Comparison of ENCODE assay signal across 25 mouse cellular contexts in the genomic region with DNA sequence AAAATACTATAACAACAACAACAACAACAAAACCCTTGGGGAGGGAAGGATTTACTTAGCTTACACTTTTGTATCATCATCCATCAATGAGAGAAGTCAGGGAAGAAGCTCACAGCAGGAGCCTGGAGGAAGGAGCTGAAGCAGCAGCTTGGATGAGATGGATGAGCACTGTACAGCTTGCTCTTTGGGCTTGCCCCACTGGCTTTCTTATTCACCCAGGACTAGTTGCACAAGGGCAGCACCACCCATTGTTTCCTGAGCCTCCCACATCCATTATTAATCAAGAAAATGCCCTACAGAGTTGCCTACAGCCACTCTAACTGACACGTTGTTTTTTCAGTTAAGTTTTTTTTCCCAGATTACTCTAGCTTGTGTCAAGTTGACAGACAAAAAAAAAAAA.
"Had no signal": no experiment of that assay in that cellular context is flagged by ENCODE, and none has a peak within 500 bp of the region (broad histone marks: within the 10 kb centered on the region; RNA-seq: fewer than 3 reads in every experiment).

No protein-coding gene starts in this region.

- H3K9me3 ChIP-seq: hindbrain, embryonic 12.5 days; intestine, embryonic 15.5 days; limb, embryonic 13.5 days; limb, embryonic 15.5 days; liver, embryonic 12.5 days had no signal

- H3K9ac ChIP-seq: heart, embryonic 12.5 days; hindbrain, embryonic 12.5 days; hindbrain, embryonic 14.5 days; intestine, embryonic 15.5 days; limb, embryonic 13.5 days; limb, embryonic 15.5 days; liver, embryonic 12.5 days; liver, embryonic 14.5 days had no signal

- H3K36me3 ChIP-seq: heart, embryonic 12.5 days; hindbrain, embryonic 10.5 days; hindbrain, embryonic 12.5 days; intestine, embryonic 15.5 days; limb, embryonic 13.5 days; limb, embryonic 15.5 days; liver, embryonic 12.5 days had no signal

- H3K27me3 ChIP-seq: heart, embryonic 12.5 days; hindbrain, embryonic 12.5 days; intestine, embryonic 15.5 days; limb, embryonic 13.5 days; limb, embryonic 15.5 days; liver, embryonic 12.5 days had no signal

- H3K27ac ChIP-seq: gastrocnemius, adult 2 months; heart, adult 2 months; hindbrain, embryonic 10.5 days; hindbrain, embryonic 12.5 days; hindbrain, embryonic 14.5 days; intestine, embryonic 15.5 days; limb, embryonic 13.5 days; limb, embryonic 15.5 days; liver, embryonic 12.5 days; liver, embryonic 14.5 days had no signal

- H3K4me3 ChIP-seq: gastrocnemius, adult 2 months; heart, adult 2 months; heart, embryonic 12.5 days; hindbrain, embryonic 10.5 days; hindbrain, embryonic 12.5 days; intestine, embryonic 15.5 days; limb, embryonic 13.5 days; limb, embryonic 15.5 days; liver, embryonic 12.5 days had no signal

- ATAC-seq: hindbrain, embryonic 16.5 days; inflammation-experienced regulatory T-cells, adult 6 months; intestine, embryonic 15.5 days; intestine, postnatal 0 days; liver, embryonic 12.5 days had no signal

- H3K4me1 ChIP-seq: heart, embryonic 12.5 days; hindbrain, embryonic 10.5 days; hindbrain, embryonic 12.5 days; intestine, embryonic 15.5 days; limb, embryonic 13.5 days; limb, embryonic 15.5 days; liver, embryonic 12.5 days had no signal

- H3K4me2 ChIP-seq: heart, embryonic 12.5 days; hindbrain, embryonic 12.5 days; hindbrain, embryonic 14.5 days; intestine, embryonic 15.5 days; limb, embryonic 13.5 days; limb, embryonic 15.5 days; liver, embryonic 12.5 days had no signal

- DNase-seq: gastrocnemius, adult 2 months; gastrocnemius, postnatal 10 days; gastrocnemius, postnatal 25 days; heart, adult 2 months; heart, postnatal 10 days; heart, postnatal 4 days; kidney, adult 18-20 months; kidney, adult 8-10 months; kidney, postnatal 14 days; kidney, postnatal 36 days; layer of hippocampus, adult 9-11 months; layer of hippocampus, postnatal 36 days; left cerebral cortex, postnatal 4 days had no signal
